Mouse (Mus musculus) myocyte (in vitro differentiated cells): ENCODE results near the gene Hdac7.

Source experiments
- CEBPB ChIP-seq: IDR thresholded peaks from 2 replicates; pipeline ENCODE4 v1.6.1; 2011; ENCODE audit warnings: mild to moderate bottlenecking, moderate library complexity; ENCODE audit not compliant: poor library complexity, insufficient read depth, severe bottlenecking
- MAX ChIP-seq: IDR thresholded peaks from one replicate; pipeline ENCODE4 v1.6.1; 2011; ENCODE audit warnings: low read depth, mild to moderate bottlenecking, control low read depth
- MYOD1 ChIP-seq, 3 experiments: IDR thresholded peaks; one replicate each; pipeline ENCODE4 v1.6.1; 2011; ENCODE audit warnings: control low read depth in 2 of 3, low read depth in 2 of 3, mild to moderate bottlenecking in 2 of 3, moderate library complexity in 1 of 3; ENCODE audit not compliant: insufficient read length in 2 of 3, control insufficient read depth in 1 of 3
- POLR2A ChIP-seq: IDR thresholded peaks from one replicate; pipeline ENCODE4 v1.6.1; 2011; ENCODE audit warnings: low read depth, mild to moderate bottlenecking, control low read depth, moderate library complexity; ENCODE audit not compliant: insufficient read length
- POLR2AphosphoS2 ChIP-seq: IDR thresholded peaks from one replicate; pipeline ENCODE4 v1.6.1; 2011; ENCODE audit warnings: low read depth, control low read depth; ENCODE audit not compliant: insufficient read length
- REST ChIP-seq: IDR thresholded peaks from one replicate; pipeline ENCODE4 v1.6.1; 2011; ENCODE audit warnings: mild to moderate bottlenecking, control low read depth, moderate library complexity; ENCODE audit not compliant: insufficient read depth, insufficient read length
- SRF ChIP-seq: IDR thresholded peaks from one replicate; pipeline ENCODE4 v1.6.1; 2011; ENCODE audit warnings: low read depth; ENCODE audit not compliant: control insufficient read depth, insufficient read length
- TCF12 ChIP-seq: IDR thresholded peaks from one replicate; pipeline ENCODE4 v1.6.1; 2011; ENCODE audit warnings: mild to moderate bottlenecking, control low read depth; ENCODE audit not compliant: poor library complexity, insufficient read depth, severe bottlenecking
- TCF3 ChIP-seq: IDR thresholded peaks from one replicate; pipeline ENCODE4 v1.6.1; 2011; ENCODE audit warnings: low read depth, control low read depth; ENCODE audit not compliant: insufficient read length
- USF1 ChIP-seq: IDR thresholded peaks from one replicate; pipeline ENCODE4 v1.6.1; 2011; ENCODE audit warnings: low read depth, mild to moderate bottlenecking, control low read depth, moderate library complexity

DNA sequence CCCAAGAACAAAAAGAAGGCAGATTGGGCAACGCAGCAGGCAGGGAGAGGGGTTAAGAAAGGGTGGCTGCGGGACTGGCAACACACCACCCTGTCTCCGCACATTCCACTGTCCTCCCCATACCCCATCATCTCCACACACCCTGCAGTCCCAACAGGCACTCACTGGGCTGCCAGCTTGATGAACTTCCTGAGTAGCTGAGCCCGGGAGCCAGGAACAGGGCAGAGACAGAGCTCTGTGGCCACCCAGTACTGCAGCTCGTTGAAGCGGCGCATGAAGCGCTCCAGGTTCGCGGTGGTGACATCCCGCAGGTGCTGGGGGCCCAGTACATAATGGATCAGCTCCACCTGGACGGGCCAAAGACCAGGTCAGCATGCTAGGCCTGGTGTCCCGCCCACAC is 94.5 kb downstream of the Hdac7 start:
- TF ChIP-seq TCF12 (no peak), POLR2A (no peak), POLR2AphosphoS2 (no peak), MAX (no peak), REST (no peak), TCF3 (no peak), MYOD1 (IDR thresholded peaks at IDR 0.05; ENCODE audit: control insufficient read depth in 1 of 3, insufficient read length in 2 of 3, low read depth in 2 of 3) (no peak), CEBPB (no peak), SRF (no peak), USF1 (no peak)
